ENCODE assay signal across 9 mouse cellular contexts in the genomic region with DNA sequence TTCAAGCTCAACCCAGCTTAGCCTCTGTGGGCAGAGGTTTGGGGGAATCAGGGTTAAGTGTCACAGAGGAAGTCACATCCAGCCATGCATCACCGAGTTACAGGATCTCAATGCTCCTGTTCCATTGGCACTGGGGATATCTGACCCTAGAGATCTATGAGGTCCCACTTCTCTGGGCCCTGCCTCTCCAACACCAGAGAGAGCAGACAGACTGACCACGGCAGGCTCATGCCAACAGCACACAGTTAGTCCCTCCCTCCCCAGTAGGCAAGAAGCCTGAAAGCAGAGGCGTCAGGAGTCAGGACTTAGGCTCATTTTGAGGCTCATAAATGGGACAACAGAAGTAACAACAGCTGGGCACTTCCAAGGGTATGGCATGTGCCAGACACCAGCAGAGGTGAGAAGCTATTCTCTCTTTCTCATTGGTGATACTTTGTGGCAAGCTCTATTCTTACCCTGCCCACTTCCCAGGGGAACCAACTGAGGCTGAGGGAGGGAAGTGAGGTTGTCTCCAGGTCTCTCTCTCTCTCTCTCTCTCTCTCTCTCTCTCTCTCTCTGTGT. TPM values are rescaled to one million over a fixed set of nuclear protein-coding genes. Genes with fewer than 3 reads are reported as not detected.
DNase-seq lines count a peak whose midpoint lies in the region; ATAC-seq lines count a peak whose summit lies in the region.
"Had no signal": no experiment of that assay in that cellular context is flagged by ENCODE, and none has a peak within 500 bp of the region (broad histone marks: within the 10 kb centered on the region; RNA-seq: fewer than 3 reads in every experiment).

No protein-coding gene starts in this region.

- H3K4me1 ChIP-seq in embryonic facial prominence, embryonic 12.5 days: peaks cover 70% of the 10 kb centered on the region
- H3K4me1 ChIP-seq in hindbrain, embryonic 14.5 days (replicated peaks; ENCODE audit: control insufficient read depth, insufficient read depth, low read length): peaks cover 91% of the 10 kb centered on the region

- H3K36me3 ChIP-seq in embryonic facial prominence, embryonic 12.5 days: peaks cover 13% of the 10 kb centered on the region
- H3K36me3 ChIP-seq in hindbrain, embryonic 14.5 days (replicated peaks; ENCODE audit: control insufficient read depth, insufficient read depth): peaks cover 14% of the 10 kb centered on the region

- no peaks in the 10 kb centered on the region for H3K9me3 ChIP-seq in embryonic facial prominence, embryonic 12.5 days
- no peaks in the 10 kb centered on the region for H3K9me3 ChIP-seq in hindbrain, embryonic 14.5 days (ENCODE audit: control insufficient read depth, low read length)

- 55% methylated on average over 3 of the region's 3 CpGs for WGBS in embryonic facial prominence, embryonic 12.5 days
- WGBS in hindbrain, embryonic 14.5 days: 46% methylated on average over 3 of the region's 3 CpGs

- no peak for ATAC-seq in embryonic facial prominence, embryonic 12.5 days (ENCODE audit: insufficient number of reproducible peaks, insufficient read depth, low FRiP score, low TSS enrichment)
- ATAC-seq in hindbrain, embryonic 14.5 days (ENCODE audit: low FRiP score): no peak
- 0 out of 2 replicates have a peak, but pooled peaks have one; percentile 14 for ATAC-seq in monocyte, adult 5-6 weeks (replicated peaks; ENCODE audit: insufficient number of reproducible peaks, low FRiP score, low TSS enrichment, poor library complexity, severe bottlenecking)

- H3K4me2 ChIP-seq in embryonic facial prominence, embryonic 12.5 days (replicated peaks): no peak overlapping the region
- H3K4me2 ChIP-seq in hindbrain, embryonic 14.5 days (replicated peaks): peak overlapping the region; percentile 9; the same call in 1 of the 2 replicates

- H3K9ac ChIP-seq in embryonic facial prominence, embryonic 12.5 days: no peak overlapping the region
- H3K9ac ChIP-seq in hindbrain, embryonic 14.5 days: peak overlapping the region; percentile 46; the same call in 1 of the 2 replicates

- peak; percentile 10 for DNase-seq in kidney, postnatal 10 days
- no peak for DNase-seq in kidney, adult 9 months
- DNase-seq in hindbrain, embryonic 14.5 days (ENCODE audit: low spot score): no peak
- no peak for DNase-seq in frontal cortex, postnatal 36 days (ENCODE audit: low spot score in 2 of 2)
- no peak for DNase-seq in right cerebral cortex, adult 2 months (ENCODE audit: low spot score in 2 of 2)
- no peak for DNase-seq in cerebellum, postnatal 25 days

- no peak overlapping the region for H3K4me3 ChIP-seq in embryonic facial prominence, embryonic 12.5 days
- H3K4me3 ChIP-seq in hindbrain, embryonic 14.5 days (replicated peaks; ENCODE audit: low read length): no peak overlapping the region

- peak overlapping the region; percentile 61 for H3K27ac ChIP-seq in embryonic facial prominence, embryonic 12.5 days
- H3K27ac ChIP-seq in hindbrain, embryonic 14.5 days: peak overlapping the region; percentile 71

- H3K27me3 ChIP-seq in embryonic facial prominence, embryonic 12.5 days: no peaks in the 10 kb centered on the region
- H3K27me3 ChIP-seq in hindbrain, embryonic 14.5 days (ENCODE audit: control insufficient read depth, insufficient read depth, low read length): no peaks in the 10 kb centered on the region

RNA-seq across cellular contexts. Expression of a gene that starts 9.2 kb away (rescaled TPM):
- polyA plus RNA-seq in embryonic facial prominence, embryonic 12.5 days (2016; fragmentation: Nextera tagmentation; extraction: Ambion mirVana): 5.7 and 7.8 TPM in 2 replicates
- 9.5 and 9.7 TPM in 2 replicates for polyA plus RNA-seq in hindbrain, embryonic 14.5 days (2014; fragmentation: Nextera tagmentation; extraction: Ambion mirVana)
- 0.76 to 1.5 TPM (median 0.78 TPM) in 3 replicates for total RNA-seq in monocyte, adult 5-6 weeks (2017)

RNA-seq across cellular contexts. Expression of a gene that starts 17.0 kb away (rescaled TPM):
- not detected in 2 replicates for polyA plus RNA-seq in embryonic facial prominence, embryonic 12.5 days (2016; fragmentation: Nextera tagmentation; extraction: Ambion mirVana)
- not detected in 2 replicates for polyA plus RNA-seq in hindbrain, embryonic 14.5 days (2014; fragmentation: Nextera tagmentation; extraction: Ambion mirVana)
- total RNA-seq in monocyte, adult 5-6 weeks (2017): not detected in 3 replicates
- total RNA-seq: hematopoietic stem cell, adult 5-6 weeks had no signal
